Mouse (Mus musculus): Measurements from ENCODE around the gene Acox3.

DNA sequence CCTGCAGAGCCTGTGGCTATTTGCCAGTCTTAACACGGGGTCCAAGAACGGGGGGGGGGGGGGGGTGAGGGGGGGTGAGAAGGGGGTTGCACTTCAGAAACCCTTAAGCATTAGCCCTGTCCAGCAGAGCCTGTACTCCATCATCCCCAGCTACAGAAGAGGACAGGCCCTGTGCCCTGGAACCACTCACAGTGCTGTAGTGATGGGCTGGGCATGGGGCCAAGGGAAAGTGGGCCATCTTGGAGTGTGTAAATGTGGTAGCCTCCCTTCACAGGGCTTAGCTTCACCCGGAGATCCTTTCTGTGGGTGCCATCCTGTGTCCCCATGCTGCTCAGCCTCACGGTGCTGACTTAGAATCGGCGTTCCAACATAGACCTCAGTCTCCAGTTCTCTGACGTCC, 24.9 kb downstream of the Acox3 start:
- TF ChIP-seq POLR2A (IDR thresholded peaks at IDR 0.05; ENCODE audit: extremely low read depth, insufficient read depth, low read length) (no peak), CTCF (IDR thresholded peaks at IDR 0.05; ENCODE audit: extremely low read depth, insufficient read depth, low read length) (no peak)
